Mouse (Mus musculus): ENCODE data around the gene Chmp2b. TPM values are rescaled to one million over a fixed set of nuclear protein-coding genes. Genes with fewer than 3 reads are reported as not detected.

The Chmp2b gene
- polyA plus RNA-seq, 1 experiment from 2014 or later = 44.0 TPM

DNA sequence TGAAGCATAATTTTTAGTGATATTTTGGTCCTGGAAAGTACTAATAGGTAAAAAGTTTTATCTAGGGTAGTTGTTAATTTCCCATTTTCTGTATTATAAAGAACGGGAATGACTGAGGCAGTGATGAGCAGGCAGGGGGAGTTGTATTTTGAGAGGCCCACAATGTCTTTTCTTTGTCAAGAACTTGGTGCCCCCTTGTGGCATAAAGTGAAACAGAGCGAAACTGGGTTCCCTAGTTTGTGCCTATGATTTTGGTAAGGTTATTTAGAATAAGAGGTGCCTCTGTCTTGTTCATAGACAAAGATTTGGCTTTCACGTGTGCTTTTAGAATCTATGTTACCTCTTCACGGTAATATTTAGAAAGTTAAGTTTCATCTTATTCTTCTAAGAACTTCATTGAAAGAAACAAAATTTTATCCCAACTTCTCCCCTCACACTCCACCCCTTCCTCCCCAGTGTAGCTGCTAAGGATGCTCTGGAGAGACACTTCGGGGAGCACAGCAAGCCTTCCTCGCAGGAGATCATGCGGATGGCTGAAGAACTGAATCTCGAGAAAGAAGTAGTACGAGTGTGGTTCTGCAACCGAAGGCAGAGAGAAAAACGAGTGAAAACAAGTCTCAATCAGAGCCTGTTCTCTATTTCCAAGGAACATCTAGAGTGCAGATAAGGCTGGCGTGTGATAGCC lies 29.1 kb downstream of the Chmp2b start:
- DNase-seq (ENCODE audit: low spot score, missing footprints) (peak; percentile 93), ATAC-seq (ENCODE audit: low FRiP score) (peak; percentile 48; the same call in 1 of the 2 replicates)
- no peaks in the 10 kb centered on the region for H3K9me3 ChIP-seq (ENCODE audit: control insufficient read depth, low read length)
- no peak overlapping the region for H3K27ac ChIP-seq (ENCODE audit: low read depth, low read length)
- no peak overlapping the region for H3K4me2 ChIP-seq
- no peaks in the 10 kb centered on the region for H3K27me3 ChIP-seq (ENCODE audit: control insufficient read depth, insufficient read depth, low read length)
- peaks cover 4% of the 10 kb centered on the region for H3K4me1 ChIP-seq (ENCODE audit: control insufficient read depth, insufficient read depth, low read length)
- H3K4me3 ChIP-seq (ENCODE audit: low read depth, low read length) = no peak overlapping the region
- WGBS = 37% methylated on average over 12 of the region's 12 CpGs
- H3K9ac ChIP-seq (ENCODE audit: low read length) = no peak overlapping the region
- no peaks in the 10 kb centered on the region for H3K36me3 ChIP-seq (ENCODE audit: control insufficient read depth, insufficient read depth, low read length)

DNA sequence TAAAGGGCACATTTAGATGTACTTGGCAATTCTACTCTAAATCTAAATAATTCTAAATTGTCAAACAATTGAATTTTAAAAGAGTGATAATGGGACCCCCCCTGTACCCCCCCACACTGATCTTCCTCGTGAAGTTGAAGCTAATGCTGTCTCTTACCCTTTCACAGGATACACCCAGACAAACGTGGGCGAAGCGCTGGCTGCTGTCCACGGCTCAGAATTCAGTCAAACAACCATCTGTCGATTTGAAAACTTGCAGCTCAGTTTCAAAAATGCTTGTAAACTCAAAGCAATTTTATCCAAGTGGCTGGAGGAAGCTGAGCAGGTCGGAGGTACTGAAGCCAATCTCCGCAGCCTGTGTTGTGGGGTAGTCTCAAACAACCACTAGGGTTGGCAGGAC lies 30.9 kb downstream of the Chmp2b start:
- Histone ChIP-seq H3K36me3 (ENCODE audit: control insufficient read depth, insufficient read depth, low read length) (no peaks in the 10 kb centered on the region), H3K4me1 (ENCODE audit: control insufficient read depth, insufficient read depth, low read length) (peaks cover 4% of the 10 kb centered on the region), H3K9ac (ENCODE audit: low read length) (no peak overlapping the region), H3K4me2 (no peak overlapping the region), H3K4me3 (ENCODE audit: low read depth, low read length) (no peak overlapping the region), H3K27me3 (ENCODE audit: control insufficient read depth, insufficient read depth, low read length) (no peaks in the 10 kb centered on the region), H3K9me3 (ENCODE audit: control insufficient read depth, low read length) (no peaks in the 10 kb centered on the region), H3K27ac (ENCODE audit: low read depth, low read length) (no peak overlapping the region)
- 83% methylated on average over 8 of the region's 8 CpGs for WGBS
- no peak for DNase-seq (ENCODE audit: low spot score, missing footprints)
- no peak for ATAC-seq (ENCODE audit: low FRiP score)

DNA sequence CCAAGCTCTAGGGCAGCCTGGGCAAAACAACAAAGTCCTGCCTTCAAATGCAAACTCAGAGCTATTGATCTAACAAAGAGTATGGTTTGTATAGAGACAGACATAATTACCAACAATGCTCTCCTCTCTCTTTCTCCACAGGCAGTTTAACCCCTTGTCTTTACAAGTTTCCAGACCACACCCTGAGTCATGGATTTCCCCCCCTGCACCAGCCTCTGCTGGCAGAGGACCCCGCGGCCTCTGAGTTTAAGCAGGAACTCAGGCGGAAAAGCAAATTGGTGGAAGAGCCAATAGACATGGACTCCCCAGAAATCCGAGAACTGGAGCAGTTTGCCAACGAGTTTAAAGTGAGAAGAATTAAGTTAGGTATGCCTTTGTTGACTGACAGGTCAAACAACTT lies 32.9 kb downstream of the Chmp2b start:
- WGBS = 8% methylated on average over 5 of the region's 5 CpGs
- Histone ChIP-seq H3K9me3 (ENCODE audit: control insufficient read depth, low read length) (no peaks in the 10 kb centered on the region), H3K27me3 (ENCODE audit: control insufficient read depth, insufficient read depth, low read length) (no peaks in the 10 kb centered on the region), H3K4me3 (ENCODE audit: low read depth, low read length) (no peak overlapping the region), H3K27ac (ENCODE audit: low read depth, low read length) (no peak overlapping the region), H3K4me2 (no peak overlapping the region), H3K36me3 (ENCODE audit: control insufficient read depth, insufficient read depth, low read length) (no peaks in the 10 kb centered on the region), H3K4me1 (ENCODE audit: control insufficient read depth, insufficient read depth, low read length) (peaks cover 4% of the 10 kb centered on the region), H3K9ac (ENCODE audit: low read length) (no peak overlapping the region)
- DNase-seq (ENCODE audit: low spot score, missing footprints) = no peak
- no peak for ATAC-seq (ENCODE audit: low FRiP score)

DNA sequence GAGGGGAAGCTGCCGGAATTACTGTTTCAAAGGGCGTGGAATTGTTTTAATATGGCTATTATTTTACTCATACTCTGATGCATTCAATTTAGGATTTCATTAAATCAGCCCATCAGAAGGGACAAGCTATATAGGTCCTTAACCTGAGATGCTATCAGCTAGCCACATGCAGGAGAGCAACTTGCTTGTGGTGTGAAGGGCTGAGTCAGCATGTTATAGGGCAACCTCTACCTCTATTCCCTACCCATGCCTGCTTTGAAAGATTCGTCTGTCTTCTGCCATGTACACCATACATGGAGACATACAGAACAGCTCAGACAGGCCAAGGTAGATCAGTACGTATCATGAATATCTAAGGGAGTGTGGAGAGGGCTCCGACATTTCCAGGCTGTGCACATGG lies 35.8 kb downstream of the Chmp2b start:
- DNase-seq (ENCODE audit: low spot score, missing footprints) (no peak), ATAC-seq (ENCODE audit: low FRiP score) (no peak)
- Histone ChIP-seq H3K4me2 (no peak overlapping the region), H3K9ac (ENCODE audit: low read length) (no peak overlapping the region), H3K9me3 (ENCODE audit: control insufficient read depth, low read length) (no peaks in the 10 kb centered on the region), H3K36me3 (ENCODE audit: control insufficient read depth, insufficient read depth, low read length) (no peaks in the 10 kb centered on the region), H3K4me3 (ENCODE audit: low read depth, low read length) (no peak overlapping the region), H3K27me3 (ENCODE audit: control insufficient read depth, insufficient read depth, low read length) (no peaks in the 10 kb centered on the region), H3K4me1 (ENCODE audit: control insufficient read depth, insufficient read depth, low read length) (peaks cover 4% of the 10 kb centered on the region), H3K27ac (ENCODE audit: low read depth, low read length) (no peak overlapping the region)
- WGBS = 89% methylated on average over 5 of the region's 5 CpGs

DNA sequence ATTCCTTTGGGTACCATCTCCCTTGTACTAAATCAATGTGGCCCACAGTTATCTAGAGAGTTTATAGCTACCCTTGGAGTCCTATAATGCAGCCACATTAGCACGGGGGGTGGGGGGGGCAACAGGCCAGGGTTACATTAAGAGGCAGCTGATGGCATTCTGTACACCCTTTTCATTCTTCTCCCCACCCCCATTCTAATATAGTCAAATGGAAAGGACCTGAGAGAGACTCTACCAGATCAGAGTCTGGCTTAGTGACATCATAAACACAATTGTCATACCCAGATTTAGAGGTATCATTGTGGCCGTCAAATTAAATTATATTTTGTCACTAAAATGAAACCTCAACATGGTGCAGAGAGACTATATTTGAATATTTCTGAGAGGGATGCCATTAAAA lies 36.5 kb downstream of the Chmp2b start:
- no peak for DNase-seq (ENCODE audit: low spot score, missing footprints)
- H3K4me1 ChIP-seq (ENCODE audit: control insufficient read depth, insufficient read depth, low read length) = peaks cover 4% of the 10 kb centered on the region
- H3K36me3 ChIP-seq (ENCODE audit: control insufficient read depth, insufficient read depth, low read length) = no peaks in the 10 kb centered on the region
- no peaks in the 10 kb centered on the region for H3K27me3 ChIP-seq (ENCODE audit: control insufficient read depth, insufficient read depth, low read length)
- no peak overlapping the region for H3K27ac ChIP-seq (ENCODE audit: low read depth, low read length)
- WGBS = 83% methylated on average over 2 of the region's 2 CpGs
- H3K4me2 ChIP-seq = no peak overlapping the region
- no peak overlapping the region for H3K9ac ChIP-seq (ENCODE audit: low read length)
- H3K4me3 ChIP-seq (ENCODE audit: low read depth, low read length) = no peak overlapping the region
- no peaks in the 10 kb centered on the region for H3K9me3 ChIP-seq (ENCODE audit: control insufficient read depth, low read length)
- no peak for ATAC-seq (ENCODE audit: low FRiP score)

DNA sequence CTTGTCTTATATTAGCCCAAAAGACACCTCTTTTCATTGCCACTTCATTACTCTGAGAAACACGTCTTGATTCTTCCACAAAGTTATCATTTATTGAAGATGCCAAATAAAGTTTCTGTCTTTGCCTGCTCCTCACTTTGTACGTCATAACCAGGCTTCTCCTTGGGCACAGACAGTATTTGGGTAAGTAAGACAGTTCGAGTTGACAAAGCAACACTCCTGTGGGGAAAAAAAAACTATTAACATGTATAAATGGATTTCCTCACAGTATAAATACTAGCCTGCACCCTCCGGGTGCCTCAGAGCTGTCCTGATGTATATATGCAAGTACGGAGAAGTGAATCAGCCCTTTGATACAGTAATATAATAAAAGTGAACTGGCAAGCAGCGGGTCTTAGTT lies 42.3 kb downstream of the Chmp2b start, which contains the start of gene Pou1f1:
TSS of gene Pou1f1 (plus strand) at position 301 of the 400 bp plus-strand sequence.
- Histone ChIP-seq H3K27me3 (ENCODE audit: control insufficient read depth, insufficient read depth, low read length) (no peaks in the 10 kb centered on the region), H3K27ac (ENCODE audit: low read depth, low read length) (no peak within 1 kb of the TSS), H3K9me3 (ENCODE audit: control insufficient read depth, low read length) (no peaks in the 10 kb centered on the region), H3K9ac (ENCODE audit: low read length) (no peak within 1 kb of the TSS), H3K4me1 (ENCODE audit: control insufficient read depth, insufficient read depth, low read length) (no peaks in the 10 kb centered on the region), H3K36me3 (ENCODE audit: control insufficient read depth, insufficient read depth, low read length) (no peaks in the 10 kb centered on the region), H3K4me3 (ENCODE audit: low read depth, low read length) (no peak within 1 kb of the TSS), H3K4me2 (no peak within 1 kb of the TSS)
- DNase-seq (ENCODE audit: low spot score, missing footprints) = no peak
- no peak for ATAC-seq (ENCODE audit: low FRiP score)
- WGBS = 86% methylated on average over 6 of the region's 6 CpGs

DNA sequence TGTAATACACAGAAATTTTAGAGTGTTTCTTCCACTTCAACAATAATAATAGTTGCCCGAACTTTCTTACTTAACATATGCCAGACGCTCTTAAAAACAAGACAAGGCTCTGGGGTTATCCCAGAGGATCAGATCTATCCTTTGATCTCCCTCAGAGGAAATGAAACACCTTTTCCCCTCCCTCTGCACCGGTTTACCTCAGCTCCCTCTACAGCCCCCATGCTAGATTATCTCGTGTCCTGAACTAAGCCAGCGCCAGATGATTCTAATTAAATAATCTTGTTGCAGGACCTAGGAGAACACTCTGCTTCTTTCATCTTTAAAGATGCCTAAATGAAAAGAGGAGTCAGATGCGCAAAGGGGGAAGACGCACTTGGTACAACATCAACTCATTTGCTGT lies 48.3 kb downstream of the Chmp2b start:
- WGBS = 74% methylated on average over 7 of the region's 7 CpGs
- no peak overlapping the region for H3K4me2 ChIP-seq
- H3K27me3 ChIP-seq (ENCODE audit: control insufficient read depth, insufficient read depth, low read length) = no peaks in the 10 kb centered on the region
- DNase-seq (ENCODE audit: low spot score, missing footprints) (no peak), ATAC-seq (ENCODE audit: low FRiP score) (no peak)
- H3K36me3 ChIP-seq (ENCODE audit: control insufficient read depth, insufficient read depth, low read length) = no peaks in the 10 kb centered on the region
- H3K4me1 ChIP-seq (ENCODE audit: control insufficient read depth, insufficient read depth, low read length) = no peaks in the 10 kb centered on the region
- H3K9ac ChIP-seq (ENCODE audit: low read length) = no peak overlapping the region
- H3K9me3 ChIP-seq (ENCODE audit: control insufficient read depth, low read length) = no peaks in the 10 kb centered on the region
- no peak overlapping the region for H3K27ac ChIP-seq (ENCODE audit: low read depth, low read length)
- no peak overlapping the region for H3K4me3 ChIP-seq (ENCODE audit: low read depth, low read length)

DNA sequence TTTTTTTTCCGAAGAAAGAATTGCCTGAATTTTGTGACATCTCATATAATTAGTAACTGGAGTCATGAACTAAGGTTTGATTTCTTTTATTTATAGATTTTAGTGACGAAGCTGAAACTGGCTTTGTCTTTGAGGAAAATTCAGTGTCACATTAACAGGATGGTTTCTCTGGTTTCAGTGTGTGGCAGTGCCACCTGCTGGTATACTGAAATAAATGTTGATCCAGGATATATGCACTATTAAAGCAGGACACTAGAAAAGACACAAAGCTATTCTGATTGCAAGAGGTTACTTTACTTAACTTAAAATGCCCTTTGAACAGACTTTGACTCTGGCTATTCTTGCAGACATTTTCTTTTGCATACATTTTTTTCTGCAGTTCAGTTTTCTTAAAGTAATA lies 65.5 kb downstream of the Chmp2b start:
- peak; percentile 85 for DNase-seq (ENCODE audit: low spot score, missing footprints)
- Histone ChIP-seq H3K4me2 (no peak overlapping the region), H3K9me3 (ENCODE audit: control insufficient read depth, low read length) (no peaks in the 10 kb centered on the region), H3K9ac (ENCODE audit: low read length) (no peak overlapping the region), H3K36me3 (ENCODE audit: control insufficient read depth, insufficient read depth, low read length) (no peaks in the 10 kb centered on the region), H3K4me3 (ENCODE audit: low read depth, low read length) (no peak overlapping the region), H3K27me3 (ENCODE audit: control insufficient read depth, insufficient read depth, low read length) (no peaks in the 10 kb centered on the region), H3K27ac (ENCODE audit: low read depth, low read length) (no peak overlapping the region), H3K4me1 (ENCODE audit: control insufficient read depth, insufficient read depth, low read length) (no peaks in the 10 kb centered on the region)
- 0 out of 2 replicates have a peak, but pooled peaks have one; percentile 59 for ATAC-seq (ENCODE audit: low FRiP score)
- WGBS = 45% methylated on average over 2 of the region's 2 CpGs

DNA sequence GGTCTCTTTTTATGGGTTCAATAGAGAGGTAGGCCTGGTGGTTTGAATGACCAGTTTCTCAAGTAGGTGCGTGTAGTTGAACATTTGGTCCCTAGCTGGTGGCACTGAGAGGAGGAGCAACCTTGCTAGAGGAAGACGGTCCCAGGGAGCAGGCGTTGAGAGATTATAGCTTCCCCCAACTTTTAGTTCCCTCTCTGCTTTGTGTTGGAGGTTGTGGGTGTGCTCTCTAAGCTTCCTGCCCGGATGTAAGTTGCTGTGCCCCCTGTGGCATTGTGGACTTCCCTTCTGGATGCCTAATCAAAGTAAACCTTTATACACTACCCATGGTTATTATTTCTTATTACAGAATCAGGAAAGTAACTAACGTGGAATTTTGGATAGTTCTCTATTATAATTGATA lies 66.5 kb downstream of the Chmp2b start:
- Histone ChIP-seq H3K9me3 (ENCODE audit: control insufficient read depth, low read length) (no peaks in the 10 kb centered on the region), H3K4me1 (ENCODE audit: control insufficient read depth, insufficient read depth, low read length) (no peaks in the 10 kb centered on the region), H3K4me3 (ENCODE audit: low read depth, low read length) (no peak overlapping the region), H3K36me3 (ENCODE audit: control insufficient read depth, insufficient read depth, low read length) (no peaks in the 10 kb centered on the region), H3K9ac (ENCODE audit: low read length) (no peak overlapping the region), H3K27me3 (ENCODE audit: control insufficient read depth, insufficient read depth, low read length) (no peaks in the 10 kb centered on the region), H3K27ac (ENCODE audit: low read depth, low read length) (no peak overlapping the region), H3K4me2 (no peak overlapping the region)
- ATAC-seq (ENCODE audit: low FRiP score) = no peak
- 84% methylated on average over 5 of the region's 5 CpGs for WGBS
- no peak for DNase-seq (ENCODE audit: low spot score, missing footprints)

Measured in midbrain, embryonic 11.5 days (tissue).